Mouse (Mus musculus) kidney, adult 18-20 months (tissue): ENCODE results near the gene Cntn5.

Experiments used
- DNase-seq: peaks from one replicate; pipeline ENCODE4 v3.0.0; 2021

The Cntn5 gene

GRCm38 (mm10) chr9:10170526-10170925 is 734.0 kb downstream of the Cntn5 start:
- no peak for DNase-seq

- no peak for DNase-seq
These were observed 783.1 kb downstream of the Cntn5 start for GRCm38 (mm10) chr9:10121350-10122057.

GRCm38 (mm10) chr9:10116581-10116980 is 788.0 kb downstream of the Cntn5 start:
- no peak for DNase-seq

GRCm38 (mm10) chr9:10109156-10109555 is 795.4 kb downstream of the Cntn5 start:
- DNase-seq, result no peak

- no peak for DNase-seq
These were observed 796.7 kb downstream of the Cntn5 start for GRCm38 (mm10) chr9:10107861-10108260.

- DNase-seq, result no peak
These were observed 802.6 kb downstream of the Cntn5 start for GRCm38 (mm10) chr9:10101812-10102440.

GRCm38 (mm10) chr9:10076282-10076681 is 828.3 kb downstream of the Cntn5 start:
- DNase-seq, result no peak

- DNase-seq, result no peak
These were observed 831.2 kb downstream of the Cntn5 start for GRCm38 (mm10) chr9:10073401-10073800.

GRCm38 (mm10) chr9:10072860-10073259 is 831.7 kb downstream of the Cntn5 start:
- no peak for DNase-seq

GRCm38 (mm10) chr9:10071271-10071670 is 833.3 kb downstream of the Cntn5 start:
- DNase-seq, result no peak

- no peak for DNase-seq
These were observed 859.4 kb downstream of the Cntn5 start for GRCm38 (mm10) chr9:10044969-10045789.

- DNase-seq, result no peak
These were observed 861.6 kb downstream of the Cntn5 start for GRCm38 (mm10) chr9:10043001-10043400.

- DNase-seq, result no peak
These were observed 889.4 kb downstream of the Cntn5 start for GRCm38 (mm10) chr9:10015129-10015528.

- DNase-seq, result no peak
These were observed 920.5 kb downstream of the Cntn5 start for GRCm38 (mm10) chr9:9984028-9984427.

- DNase-seq, result no peak
These were observed 921.4 kb downstream of the Cntn5 start for GRCm38 (mm10) chr9:9983220-9983619.

GRCm38 (mm10) chr9:9965370-9965769 is 939.2 kb downstream of the Cntn5 start:
- DNase-seq, result no peak

- no peak for DNase-seq
These were observed 943.9 kb downstream of the Cntn5 start for GRCm38 (mm10) chr9:9960610-9961172.

- DNase-seq, result no peak
These were observed 955.2 kb downstream of the Cntn5 start for GRCm38 (mm10) chr9:9949346-9949745.

- no peak for DNase-seq
These were observed 959.7 kb downstream of the Cntn5 start for GRCm38 (mm10) chr9:9944872-9945271.

- no peak for DNase-seq
These were observed 966.8 kb downstream of the Cntn5 start for GRCm38 (mm10) chr9:9937444-9938436.

GRCm38 (mm10) chr9:9920580-9920979 is 984.0 kb downstream of the Cntn5 start:
- DNase-seq, result no peak

GRCm38 (mm10) chr9:9899070-9899469 is 1005.5 kb downstream of the Cntn5 start:
- DNase-seq, result no peak
